Mouse (Mus musculus) neutrophil, adult 5-6 weeks (primary cell): ENCODE measurements around the gene Zkscan6. TPM values are rescaled to one million over a fixed set of nuclear protein-coding genes. Genes with fewer than 3 reads are reported as not detected.

ENCODE experiments used
- ATAC-seq: fragments of 151-379, 151-347 bp; 2 replicates; pipeline ENCODE4 v1.8.0; 2017; ENCODE audit warnings: mild to moderate bottlenecking, moderate TSS enrichment; ENCODE audit not compliant: insufficient number of reproducible peaks, poor library complexity, low FRiP score, severe bottlenecking; ENCODE audit errors: extremely low read depth
- total RNA-seq: library from RNA; stranded (forward); fragments of 200-1000 nt; gene quantifications from 2 replicates; pipeline ENCODE4 v1.2.3, GENCODE M21; 2017

Gene Zkscan6
- total RNA-seq: 36.5 and 36.7 TPM in 2 replicates

DNA sequence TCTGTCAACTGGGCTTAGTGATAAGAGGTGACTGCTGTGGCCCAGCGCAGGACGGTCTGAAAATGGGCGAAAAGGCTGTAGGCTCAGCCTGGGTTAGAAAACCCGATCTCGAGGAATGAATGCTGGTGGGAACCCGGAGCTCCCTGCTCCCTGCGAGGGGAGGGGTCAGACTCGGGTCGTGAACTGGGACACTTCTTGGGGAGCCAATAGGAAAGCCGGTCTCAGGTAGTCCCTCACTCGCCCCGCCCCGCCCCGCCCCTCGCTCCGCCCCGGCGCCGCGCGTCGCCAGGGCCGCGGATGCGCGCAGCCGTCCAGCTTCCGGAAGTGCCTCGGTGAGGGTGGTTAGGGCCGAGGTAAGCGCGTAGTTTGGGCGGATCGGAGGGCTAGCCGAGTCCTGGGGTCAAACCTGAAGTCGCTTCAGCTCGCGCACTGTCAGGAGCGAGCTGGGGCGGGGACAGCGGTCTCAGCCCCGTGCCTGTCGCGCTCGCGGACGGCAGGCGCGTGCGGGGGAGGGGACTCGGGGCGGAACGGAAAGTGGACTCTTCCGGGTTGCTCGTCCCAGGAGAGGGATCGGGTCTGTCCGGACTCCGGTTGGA lies at the start of gene Zkscan6:
TSS of gene Zkscan6 (plus strand) at position 267 of the 596 bp plus-strand sequence.
- ATAC-seq: peak; percentile 77

DNA sequence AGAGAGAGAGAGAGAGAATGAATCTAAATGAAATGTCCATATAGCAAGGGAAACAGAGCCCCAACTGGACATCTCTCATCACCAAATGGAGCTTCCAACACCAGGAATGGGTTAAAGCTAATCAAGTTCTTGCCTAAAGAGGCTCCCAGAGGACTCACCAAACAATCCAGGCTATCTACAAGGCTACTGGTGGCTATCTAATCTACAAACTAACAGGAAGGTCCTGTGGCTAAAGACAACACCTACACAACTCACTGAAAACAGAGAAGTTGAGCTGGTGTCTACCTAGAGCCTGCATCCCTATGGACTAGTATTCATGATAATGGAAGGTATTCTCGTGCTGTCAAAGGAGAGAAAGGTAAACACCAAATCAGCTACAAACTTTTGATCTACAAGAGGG lies 47.6 kb upstream of the Zkscan6 start:
- no peak for ATAC-seq

DNA sequence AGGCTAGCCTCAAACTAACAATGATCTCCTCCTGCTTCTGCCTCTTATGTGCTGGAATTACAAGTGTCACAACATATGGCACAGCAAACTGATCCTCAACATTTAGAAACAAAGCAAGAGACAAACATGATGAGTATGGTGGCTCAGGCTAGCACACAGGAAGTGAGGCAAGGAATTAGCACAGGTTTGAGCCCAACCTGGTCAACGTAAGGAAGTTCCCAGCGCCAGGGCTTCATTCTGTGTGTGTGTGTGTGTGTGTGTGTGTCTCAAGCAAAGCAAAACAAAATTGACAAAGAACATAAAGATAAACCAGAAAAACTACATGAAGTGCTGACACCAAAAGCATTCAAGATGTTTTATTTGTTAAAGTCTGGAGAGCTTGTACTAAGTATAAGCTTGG lies 46.1 kb upstream of the Zkscan6 start:
- 0 out of 2 replicates have a peak, but pooled peaks have one; percentile 36 for ATAC-seq

GRCm38 (mm10) chr11:65768445-65768844 lies 38.5 kb upstream of the Zkscan6 start:
- no peak for ATAC-seq

- no peak for ATAC-seq
Observed at GRCm38 (mm10) chr11:65769990-65770389, 37.0 kb upstream of the Zkscan6 start.

DNA sequence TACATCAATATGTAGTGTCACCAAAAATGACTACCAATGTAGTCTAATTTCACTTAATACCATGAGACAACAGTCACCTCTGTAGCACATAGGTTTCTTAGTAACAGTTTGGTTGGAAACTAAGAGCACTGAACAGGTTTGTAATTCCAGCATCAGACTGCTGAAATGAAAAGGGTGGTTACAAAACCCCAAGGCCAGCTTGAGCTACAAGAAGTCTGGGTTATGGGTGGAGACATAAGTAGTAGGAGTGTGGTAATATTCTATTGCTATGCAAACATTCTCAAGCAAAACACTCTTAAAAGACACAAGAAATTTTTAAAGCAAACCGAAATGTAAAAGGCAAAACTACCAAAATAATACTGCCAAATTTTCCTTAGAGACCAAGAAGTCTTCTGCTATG lies 35.4 kb upstream of the Zkscan6 start:
- no peak for ATAC-seq

- no peak for ATAC-seq
Observed at GRCm38 (mm10) chr11:65773535-65773934, 33.4 kb upstream of the Zkscan6 start.

DNA sequence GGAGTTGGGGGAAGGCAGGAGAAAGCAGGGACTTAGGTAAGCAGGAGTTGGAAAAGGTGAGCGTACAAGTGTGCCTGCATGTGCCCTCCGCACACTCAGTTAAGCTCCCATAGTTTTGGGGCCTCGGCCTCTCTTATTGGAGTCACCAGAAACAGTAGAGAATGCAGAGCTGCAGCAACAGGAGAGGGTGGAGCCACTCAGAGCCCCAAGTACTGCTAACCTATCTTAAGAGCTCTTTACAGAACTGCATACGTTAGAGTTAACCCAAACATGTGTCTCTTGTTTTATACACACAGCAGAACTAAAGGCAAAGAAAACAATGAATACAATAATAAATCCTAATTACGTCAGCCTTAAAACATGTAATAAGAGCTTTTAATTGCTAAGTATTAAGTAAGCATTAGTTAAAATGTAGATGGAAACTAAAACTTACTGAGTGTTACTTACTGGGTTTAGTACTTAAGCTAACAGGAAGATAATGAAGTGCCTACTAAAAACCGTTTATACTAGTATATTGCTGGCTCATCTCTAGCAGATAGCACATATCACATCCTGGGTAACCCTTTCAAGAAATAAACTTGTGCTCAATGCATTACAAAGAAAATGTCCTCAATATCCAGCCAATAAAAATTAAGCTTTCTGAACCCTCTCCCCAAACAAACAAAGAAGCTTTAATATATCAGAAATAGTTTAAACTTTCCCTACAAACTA lies 32.9 kb upstream of the Zkscan6 start:
- no peak for ATAC-seq

DNA sequence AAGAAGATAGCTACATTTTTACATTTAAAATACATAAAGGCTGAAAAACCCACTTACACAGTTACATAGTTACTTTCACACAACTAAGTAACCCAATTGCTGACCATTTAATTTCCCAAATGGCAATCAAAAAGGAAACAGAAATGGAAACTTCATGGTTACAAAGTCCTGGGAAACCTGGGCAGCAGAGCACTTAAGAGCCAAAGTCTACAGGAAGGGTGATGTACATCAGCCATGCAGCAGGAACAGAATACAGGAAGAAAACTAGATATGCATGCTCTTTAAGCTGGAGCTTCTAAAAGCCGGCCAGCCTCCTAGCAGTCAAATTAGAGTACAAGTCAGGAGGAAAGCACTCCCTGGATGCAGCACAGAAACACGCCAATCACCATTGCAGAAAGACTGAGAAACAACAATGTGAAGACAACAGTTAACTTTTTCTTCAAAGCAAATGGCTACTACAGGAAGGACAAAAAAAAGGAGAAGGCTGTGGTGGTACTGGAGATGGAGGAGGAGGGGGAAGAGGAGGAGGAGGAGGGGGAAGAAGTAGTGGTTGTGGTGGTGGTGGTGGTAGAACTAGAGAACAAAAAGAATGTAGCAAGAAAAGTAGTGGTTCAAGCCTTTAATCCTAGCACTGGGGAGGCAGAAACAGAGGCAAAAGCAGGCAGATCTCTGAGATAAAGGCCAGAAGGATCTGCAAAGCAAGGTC lies 29.9 kb upstream of the Zkscan6 start:
- ATAC-seq: no peak

DNA sequence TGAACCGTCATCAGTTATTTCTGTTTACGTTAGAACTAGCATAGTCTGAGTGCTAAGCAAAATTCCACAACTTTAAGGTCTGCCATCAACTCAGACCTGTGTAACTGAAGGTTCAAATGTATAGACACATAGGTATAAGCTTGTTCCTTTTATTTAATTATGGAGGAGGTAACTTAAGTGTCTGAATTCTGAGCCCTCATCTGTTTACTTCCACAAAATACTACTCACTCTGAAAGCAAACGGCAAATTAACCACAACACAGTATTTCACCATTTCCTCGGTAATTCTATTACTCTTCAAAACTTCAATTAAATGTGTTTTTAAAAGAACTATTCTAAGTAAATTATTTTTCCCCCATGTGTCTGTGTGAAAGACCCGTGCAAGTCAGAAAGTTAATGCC lies 29.2 kb upstream of the Zkscan6 start:
- 0 out of 2 replicates have a peak, but pooled peaks have one; percentile 13 for ATAC-seq

DNA sequence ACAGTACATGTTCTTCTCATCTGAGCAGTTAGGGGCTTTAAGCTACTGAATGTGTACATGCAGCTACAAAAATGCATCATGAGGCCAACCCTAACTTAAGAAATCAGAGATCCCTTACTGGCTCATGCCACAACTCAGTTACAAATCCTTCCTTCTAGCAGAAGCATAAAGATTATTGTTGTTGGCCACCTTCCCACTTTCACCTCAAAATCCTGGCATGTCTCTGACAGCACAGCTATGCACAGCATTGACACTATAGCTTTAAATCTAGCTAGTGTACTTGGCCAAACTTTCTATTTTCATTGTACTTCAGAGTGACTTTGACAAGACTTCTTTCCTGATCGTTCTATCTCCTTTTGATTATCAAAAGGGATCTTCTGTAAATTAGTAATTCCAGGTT lies 27.9 kb upstream of the Zkscan6 start:
- ATAC-seq: no peak

DNA sequence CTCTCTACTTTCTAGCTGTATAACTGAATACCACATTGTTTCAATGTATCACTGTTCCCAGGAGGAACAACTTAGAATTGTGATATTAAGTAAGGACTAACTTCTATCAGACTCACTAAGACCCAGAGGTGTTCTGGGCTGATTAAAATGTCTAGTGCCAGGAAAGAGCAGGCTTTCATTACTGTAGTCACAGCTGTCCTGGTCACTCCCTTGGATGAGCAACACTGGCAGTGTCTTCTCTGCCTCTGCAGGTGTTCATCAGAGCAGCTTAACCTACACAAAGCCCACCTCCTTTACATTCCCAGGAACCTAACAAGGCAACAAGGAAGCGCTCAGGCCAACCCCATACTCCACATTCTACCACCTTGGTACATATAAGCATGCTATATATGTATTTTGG lies 27.4 kb upstream of the Zkscan6 start:
- ATAC-seq: no peak

- ATAC-seq: no peak
Observed at GRCm38 (mm10) chr11:65781596-65781995, 25.4 kb upstream of the Zkscan6 start.

- ATAC-seq: no peak
Observed at GRCm38 (mm10) chr11:65786160-65786559, 20.8 kb upstream of the Zkscan6 start.

- ATAC-seq: peak; percentile 20; the same call in 1 of the 2 replicates
Observed at GRCm38 (mm10) chr11:65787421-65788151, 19.4 kb upstream of the Zkscan6 start.

DNA sequence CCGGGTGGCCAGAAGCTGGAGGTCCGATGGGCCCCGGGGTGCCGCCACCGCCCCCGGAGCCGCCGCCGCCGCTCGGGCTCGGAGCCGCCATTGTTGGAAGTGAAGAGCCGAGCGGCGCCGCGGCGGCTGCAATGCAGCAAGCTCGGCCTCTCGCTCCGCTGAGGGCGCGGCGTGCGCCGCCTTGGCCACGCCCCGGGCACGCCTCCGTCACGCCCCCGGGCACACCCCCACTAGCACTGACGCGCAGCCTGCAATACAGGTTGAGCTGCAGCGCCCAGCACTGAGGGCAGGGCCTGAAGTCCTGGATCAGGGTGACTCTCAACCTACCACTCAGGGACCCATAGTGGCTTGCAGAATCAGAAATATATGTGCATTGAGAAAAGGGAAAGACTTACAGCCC lies 18.8 kb upstream of the Zkscan6 start, which contains the start of gene Map2k4:
TSS of gene Map2k4 (minus strand) at position 144 of the 400 bp plus-strand sequence.
- peak; percentile 99 for ATAC-seq

GRCm38 (mm10) chr11:65794428-65795219 lies 12.4 kb upstream of the Zkscan6 start:
- no peak for ATAC-seq

GRCm38 (mm10) chr11:65795896-65796295 lies 11.1 kb upstream of the Zkscan6 start:
- peak; percentile 72 for ATAC-seq

DNA sequence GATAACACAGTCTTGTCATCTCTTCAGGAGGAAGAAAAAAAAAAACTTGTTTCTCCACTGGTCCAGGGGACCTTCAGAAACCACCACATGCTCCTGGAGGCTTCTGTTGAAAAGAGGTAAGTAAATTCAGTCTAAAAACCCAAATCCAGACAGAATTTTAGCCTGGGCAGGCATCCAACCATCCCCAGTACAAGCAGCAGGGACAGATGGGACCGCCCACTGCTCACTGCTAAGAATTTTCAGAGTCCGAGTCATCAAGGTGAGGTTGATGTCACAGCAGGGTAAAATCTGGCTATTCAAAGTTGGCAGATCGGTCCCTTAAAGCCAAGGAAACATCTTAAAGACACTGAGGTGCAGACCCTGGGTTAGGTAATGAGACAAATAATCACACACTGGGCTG lies 5.1 kb upstream of the Zkscan6 start:
- ATAC-seq: no peak
